Mouse (Mus musculus) urinary bladder, postnatal 14 days (tissue): ENCODE measurements at regions not wholly inside any gene's neighbourhood (a gene's known extent, or its start where the extent isn't known, plus 50 kb on each side); places are given as distances from the start of the nearest gene placed in this dataset.
A peak's percentile ranks its signal among the peaks of the same experiment; 100 is the strongest.
"Not testable (repeated sequence)": the region's sequence is repeated elsewhere in the genome, so short reads cannot be mapped to it uniquely, and the experiment has no call there.

Source experiments
- DNase-seq: peaks from one replicate; pipeline ENCODE4 v3.0.0; 2021; ENCODE audit warnings: low spot score

GRCm38 (mm10) chr3:57963965-57964364 is 116.1 kb upstream of the Pfn2 start:
- DNase-seq: no peak

DNA sequence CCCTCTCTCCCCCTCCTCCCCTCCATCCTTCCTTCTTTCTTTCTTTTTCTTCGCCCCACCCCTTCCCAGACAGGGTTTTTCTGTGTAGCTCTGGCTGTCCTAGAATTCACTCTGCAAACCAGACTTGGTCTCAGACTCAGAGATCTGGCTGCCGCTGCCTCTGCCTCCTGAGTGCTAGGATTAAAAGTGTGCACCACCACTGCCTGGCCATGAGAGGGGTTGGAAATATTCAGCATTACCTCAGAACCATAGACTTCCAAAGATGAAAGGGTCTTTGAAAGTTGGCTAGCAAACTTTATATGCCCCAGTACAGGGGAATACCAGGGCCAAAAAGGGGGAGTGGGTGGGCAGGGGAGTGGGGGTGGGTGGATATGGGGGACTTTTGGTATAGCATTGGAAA is 122.7 kb upstream of the Pfn2 start:
- not testable (repeated sequence) for DNase-seq

DNA sequence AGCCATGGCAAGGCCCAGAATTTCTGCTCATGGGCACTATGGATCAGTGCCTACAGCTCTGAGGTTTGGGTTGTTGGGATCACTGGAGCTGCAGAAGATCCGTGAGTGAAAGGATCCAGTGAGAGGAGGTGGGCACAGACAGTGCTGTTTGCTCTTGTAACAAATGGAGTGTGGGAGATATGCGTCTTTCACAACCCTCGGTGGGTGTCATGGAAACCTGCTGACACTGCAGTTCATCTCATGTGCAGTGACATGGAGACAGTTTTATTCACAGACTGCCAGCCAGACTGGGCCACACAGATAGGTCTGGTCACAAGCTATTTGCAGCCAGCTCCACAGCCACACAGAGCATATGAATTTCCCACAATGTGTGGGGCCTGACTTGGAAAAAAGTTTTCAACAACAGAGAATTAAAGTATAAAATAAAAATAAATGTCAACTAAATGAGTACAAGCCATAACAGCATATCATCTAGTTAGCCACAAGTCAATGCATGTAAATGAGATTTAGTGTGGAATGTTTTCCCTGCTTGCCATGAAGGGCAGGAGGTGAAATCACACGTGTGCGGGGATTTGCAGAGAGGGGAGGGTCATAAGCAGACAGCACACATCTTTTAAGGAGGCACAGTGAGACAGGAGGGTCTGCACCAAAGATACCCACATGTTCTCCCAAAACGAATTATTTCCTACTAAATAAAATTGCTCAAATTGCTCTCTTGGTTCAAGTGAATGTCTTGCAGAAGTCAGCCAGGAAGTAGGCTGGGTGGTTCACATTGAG is 124.8 kb upstream of the Pfn2 start:
- DNase-seq: no peak

GRCm38 (mm10) chr3:57973546-57973945 is 125.7 kb upstream of the Pfn2 start:
- DNase-seq: no peak

- DNase-seq: no peak
These were observed 127.5 kb upstream of the Pfn2 start for GRCm38 (mm10) chr3:57975379-57975778.

DNA sequence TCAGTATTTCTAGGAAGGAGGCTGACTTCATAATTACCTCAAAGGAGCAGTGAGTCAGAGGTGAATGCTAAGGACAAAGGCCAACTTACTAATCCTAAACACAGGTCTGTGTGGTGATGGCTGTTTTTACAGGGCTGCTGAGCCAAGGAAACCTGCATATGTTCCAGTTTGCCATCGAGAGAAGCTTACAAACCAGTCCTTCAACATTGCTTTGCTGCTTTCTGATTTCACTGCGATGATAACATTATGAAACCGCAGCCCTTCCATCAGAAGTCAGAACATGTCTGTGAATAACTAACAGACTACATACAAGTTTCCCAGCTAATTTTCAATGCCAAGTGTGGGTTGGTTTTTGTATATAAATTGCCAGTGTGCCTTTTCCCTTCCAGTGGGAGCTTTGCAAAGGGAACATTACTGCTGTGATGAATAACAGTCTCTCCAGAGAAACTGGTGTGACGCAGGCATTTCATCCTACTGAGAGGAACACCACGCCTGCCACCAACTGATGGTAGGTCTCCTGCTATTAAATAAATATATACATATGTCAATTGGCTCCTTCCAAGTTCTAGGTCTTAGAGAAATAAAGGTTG is 128.9 kb upstream of the Pfn2 start:
- peak; percentile 48 for DNase-seq

- DNase-seq: no peak
These were observed 140.3 kb upstream of the Pfn2 start for GRCm38 (mm10) chr3:57988175-57988574.

- no peak for DNase-seq
These were observed 142.9 kb upstream of the Pfn2 start for GRCm38 (mm10) chr3:57990738-57991137.

DNA sequence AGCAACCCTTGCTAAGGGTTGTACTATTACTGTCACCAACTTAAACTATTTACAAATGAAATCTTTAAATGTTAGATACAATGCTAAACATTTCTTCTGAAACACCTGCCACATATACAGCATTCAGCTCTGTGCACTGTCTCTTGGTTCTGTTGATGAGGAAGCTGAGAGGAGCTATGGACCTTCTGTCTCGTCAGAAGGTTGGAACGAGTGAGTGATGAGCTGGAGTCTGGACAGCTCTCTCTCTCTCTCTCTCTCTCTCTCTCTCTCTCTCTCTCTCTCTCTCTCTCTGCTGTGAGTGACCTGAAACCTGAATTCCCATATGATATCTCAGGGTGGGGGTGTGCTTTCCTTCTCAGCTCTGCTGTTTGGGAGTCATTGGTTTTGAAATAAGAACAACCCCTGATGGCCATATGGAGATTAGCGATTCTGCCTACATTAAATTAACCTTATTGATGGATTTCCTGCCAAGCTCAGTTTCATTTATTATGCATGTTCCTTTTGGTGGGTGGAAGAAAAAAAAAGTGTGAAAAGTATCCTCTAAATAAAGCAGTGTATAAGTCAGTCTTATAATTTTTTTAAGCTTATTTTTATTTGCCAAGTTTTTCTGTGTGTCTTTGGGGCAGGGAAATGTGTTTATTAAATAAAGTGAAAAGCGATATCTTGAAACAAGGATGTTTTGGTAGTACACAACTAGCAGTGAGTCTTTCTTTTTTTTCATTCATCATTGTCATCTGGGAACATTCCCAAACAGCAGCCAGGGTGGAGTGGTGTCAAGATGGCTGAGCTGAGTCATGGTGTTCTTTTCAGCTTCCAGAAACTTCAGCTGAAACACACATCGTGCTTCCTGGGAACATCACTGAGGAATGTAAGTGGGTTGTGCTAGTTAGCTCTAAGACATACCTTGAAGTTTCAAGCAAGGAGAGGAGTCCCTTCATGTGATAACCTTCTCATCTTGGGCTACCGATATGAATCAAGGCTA is 150.5 kb upstream of the Pfn2 start:
- no peak for DNase-seq

DNA sequence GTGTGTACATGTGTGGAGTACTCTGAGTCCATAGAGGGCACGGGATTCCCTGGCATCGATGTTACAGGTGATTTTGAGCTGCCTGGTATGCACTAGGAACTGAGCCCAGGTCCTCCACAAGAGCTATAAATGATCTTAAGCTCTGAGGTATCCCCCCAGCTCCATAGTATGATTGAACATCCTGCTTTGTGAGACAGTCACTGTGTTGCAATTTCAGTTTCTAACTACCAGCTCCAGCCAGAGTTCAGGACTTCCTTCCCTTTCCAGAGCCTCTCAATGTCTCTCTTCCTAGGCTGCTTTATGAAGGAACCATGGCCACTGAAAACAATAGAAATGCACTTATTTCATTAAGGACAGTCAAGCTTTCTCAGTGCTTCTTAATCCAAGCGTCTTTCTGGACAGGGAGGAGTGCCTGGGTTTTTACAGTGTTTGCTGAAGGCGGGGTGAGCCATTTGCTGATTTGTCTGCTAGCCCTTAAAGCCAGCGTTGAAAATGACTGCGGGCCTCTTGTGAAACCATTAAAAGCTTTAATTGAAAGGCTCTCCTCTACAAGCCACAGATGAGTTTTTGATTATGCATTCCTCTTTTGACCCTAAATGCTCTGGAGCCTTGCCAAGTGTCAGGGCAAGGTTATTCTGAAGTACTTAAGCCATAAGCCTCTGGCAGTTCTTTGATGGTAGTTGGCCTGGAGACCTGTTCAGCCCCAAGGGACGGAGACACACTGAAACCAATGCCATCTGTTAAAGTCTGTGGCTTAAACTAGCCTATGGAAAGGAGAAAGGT is 155.1 kb upstream of the Pfn2 start:
- DNase-seq: peak; percentile 12

GRCm38 (mm10) chr3:58024750-58025392 is 177.0 kb upstream of the Pfn2 start:
- DNase-seq: no peak

GRCm38 (mm10) chr3:58049618-58050017 is 201.7 kb upstream of the Pfn2 start:
- no peak for DNase-seq

DNA sequence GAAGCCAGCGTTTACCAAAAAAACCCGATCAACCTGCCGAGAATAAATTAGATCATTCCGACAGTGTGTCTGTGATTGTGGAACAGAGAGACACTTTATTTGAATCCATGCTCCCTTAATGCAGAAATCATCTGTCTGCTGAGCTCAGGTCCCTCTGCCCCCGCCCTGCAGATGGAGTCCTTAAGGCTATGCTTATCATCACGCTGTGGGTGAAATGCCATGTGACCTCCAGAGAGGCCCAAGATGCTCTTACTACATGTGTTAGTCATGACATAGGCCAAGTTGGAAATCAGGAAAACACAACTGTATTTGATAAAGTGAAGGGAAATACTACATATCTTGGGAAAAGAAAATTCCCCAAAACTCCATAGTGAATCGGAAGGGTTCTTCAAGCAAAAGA is 206.8 kb upstream of the Pfn2 start:
- no peak for DNase-seq

GRCm38 (mm10) chr3:58055181-58055580 is 207.3 kb upstream of the Pfn2 start:
- no peak for DNase-seq

DNA sequence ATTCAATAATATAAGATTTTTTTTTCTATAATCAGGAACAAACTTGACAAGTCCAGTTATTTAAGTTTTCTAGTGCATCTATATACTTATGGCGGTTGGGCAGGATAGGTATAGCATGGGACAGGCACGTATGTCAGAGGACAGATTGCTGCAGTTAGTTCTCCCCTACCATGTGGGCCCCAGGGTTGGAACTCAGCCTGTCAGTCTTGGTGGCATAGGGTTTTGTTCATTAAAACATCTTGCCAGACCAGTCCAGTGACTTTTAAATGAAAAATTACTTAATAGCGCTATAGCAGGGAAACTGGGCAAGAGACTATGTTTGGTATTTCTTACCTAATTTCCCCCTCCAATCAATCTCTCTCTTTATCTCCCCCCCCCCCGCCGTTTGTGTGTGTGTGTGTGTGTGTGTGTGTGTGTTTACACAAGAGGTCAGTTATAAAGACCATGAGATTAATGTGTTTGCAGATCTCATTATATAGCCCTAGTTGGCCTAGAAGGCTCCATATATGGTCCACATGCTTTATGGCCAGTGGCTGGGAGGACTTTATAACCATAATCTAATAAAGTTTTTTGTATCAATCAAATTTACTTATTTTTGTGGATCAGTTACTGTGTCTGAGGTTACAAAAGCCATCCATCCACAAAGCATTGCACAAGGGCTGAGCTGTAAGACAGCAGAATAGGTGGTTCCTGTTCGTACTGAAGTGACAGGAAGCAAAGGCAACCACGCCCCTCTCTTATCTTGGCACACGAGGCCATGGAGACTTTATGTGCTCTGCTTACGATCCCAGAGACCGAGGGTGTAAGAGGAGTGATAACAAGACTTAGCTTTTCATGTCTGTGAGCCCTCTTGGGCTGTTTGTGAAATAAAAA is 208.5 kb upstream of the Pfn2 start:
- DNase-seq: peak; percentile 39

GRCm38 (mm10) chr3:58057064-58057396 is 209.2 kb upstream of the Pfn2 start:
- no peak for DNase-seq

DNA sequence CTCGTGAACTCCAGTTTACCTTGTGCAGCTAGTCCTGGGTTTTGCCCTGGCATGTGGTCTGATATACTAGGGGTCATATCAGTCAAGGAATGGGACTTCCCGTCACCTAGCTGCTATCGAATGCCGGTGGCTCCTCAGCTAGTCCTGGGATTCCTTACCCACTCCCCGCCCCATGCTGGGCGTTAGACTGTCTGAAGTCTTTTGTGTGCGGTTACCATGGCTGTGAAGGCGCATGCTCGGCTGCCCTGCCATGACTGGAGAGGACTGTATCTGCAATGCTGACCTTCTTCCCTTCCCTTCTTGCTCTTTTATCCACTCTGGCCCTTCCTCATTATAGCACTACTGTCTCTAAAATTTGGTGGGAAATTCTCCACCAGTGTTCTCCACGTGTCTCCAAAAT is 210.3 kb upstream of the Pfn2 start:
- no peak for DNase-seq

DNA sequence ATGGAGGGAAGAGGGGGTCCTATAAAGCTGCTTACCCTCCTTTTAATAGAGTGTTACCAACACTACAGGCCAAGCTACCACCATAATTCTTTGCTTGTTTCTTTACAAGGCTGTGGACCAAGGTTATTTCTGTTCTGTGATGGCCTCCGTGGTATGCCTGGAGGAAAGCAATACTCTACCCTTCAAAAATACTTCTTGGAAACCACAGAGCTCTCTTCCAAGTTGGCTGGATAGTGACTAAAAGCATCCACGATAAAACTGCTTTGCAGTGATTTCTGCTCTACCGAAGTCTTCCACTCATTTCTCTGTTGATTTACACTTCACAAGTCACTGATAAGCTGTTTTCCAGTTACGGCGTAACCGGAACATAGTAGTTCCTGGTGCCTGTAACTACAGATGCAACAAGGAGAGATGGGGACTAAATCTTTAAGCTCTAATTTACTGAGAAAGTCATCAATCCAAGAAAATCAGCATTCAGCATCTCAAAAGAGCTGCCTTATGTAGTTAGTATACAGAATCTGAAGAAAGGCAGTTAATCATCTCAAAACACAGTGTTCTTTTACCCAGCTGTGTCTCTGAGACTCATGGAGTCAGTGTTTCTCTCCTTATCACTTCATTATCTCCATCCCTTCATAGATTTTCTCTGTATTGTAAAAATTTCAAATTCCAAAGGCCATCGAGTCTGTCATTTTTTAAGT is 216.1 kb upstream of the Pfn2 start:
- DNase-seq: no peak

GRCm38 (mm10) chr3:58071574-58071973 is 223.7 kb upstream of the Pfn2 start:
- DNase-seq: no peak
